ENCODE assay signal across 9 mouse cellular contexts in the genomic region with DNA sequence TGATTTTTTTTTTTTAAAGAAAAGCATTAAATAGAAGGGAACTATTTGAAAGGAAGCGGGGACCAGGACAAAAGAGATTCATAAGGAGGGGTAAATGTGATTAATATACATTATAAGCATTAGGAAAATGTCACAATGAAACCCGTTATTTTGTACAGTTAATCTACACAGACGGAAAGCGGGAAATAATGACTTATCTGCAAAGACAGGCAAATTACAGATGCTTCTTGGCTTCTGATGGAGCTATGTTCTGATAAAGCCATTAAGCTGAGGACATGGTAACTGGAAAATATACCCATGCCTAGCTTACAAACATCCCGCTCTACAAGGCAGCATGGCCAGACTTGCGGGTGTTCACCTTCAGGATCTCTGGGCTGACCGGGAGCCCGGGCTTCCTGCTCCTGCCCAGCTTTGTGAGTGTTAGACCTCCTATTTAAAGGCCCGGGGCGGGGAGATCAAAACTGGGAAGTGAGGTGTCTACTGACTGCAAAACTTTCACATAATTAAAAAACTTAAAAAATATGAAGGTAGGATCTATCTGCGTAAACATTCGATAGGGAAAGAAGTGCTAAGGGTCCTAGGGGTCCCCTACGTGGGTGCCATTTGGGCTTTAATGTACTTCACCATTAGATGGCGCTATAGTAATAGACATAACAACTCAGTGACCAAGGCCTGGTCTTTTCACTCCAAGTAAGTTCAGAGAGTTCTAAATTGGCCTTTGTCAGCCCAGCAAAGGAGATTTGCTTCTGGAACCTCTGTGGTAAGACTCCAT. TPM values are rescaled to one million over a fixed set of nuclear protein-coding genes. Genes with fewer than 3 reads are reported as not detected.
DNase-seq lines count a peak whose midpoint lies in the region; ATAC-seq and TF ChIP-seq lines count a peak whose summit lies in the region.
"Had no signal": no experiment of that assay in that cellular context is flagged by ENCODE, and none has a peak within 500 bp of the region (broad histone marks: within the 10 kb centered on the region; RNA-seq: fewer than 3 reads in every experiment).

No protein-coding gene starts in this region.

- WGBS in lung, postnatal 0 days: 42% methylated on average over 14 of the region's 14 CpGs
- 44% methylated on average over 14 of the region's 14 CpGs for WGBS in stomach, embryonic 15.5 days

- TF ChIP-seq EP300 in lung, postnatal 0 days (IDR thresholded peaks at IDR 0.05): no peak

- DNase-seq in left cerebral cortex, adult 2 months (ENCODE audit: extremely low spot score in 1 of 2, low spot score in 2 of 2): no peak
- no peak for DNase-seq in left cerebral cortex, postnatal 36 days (ENCODE audit: low spot score in 2 of 2)
- peak; percentile 26 for DNase-seq in cerebellum, adult 11 months
- DNase-seq in forelimb bud, embryonic 11.5 days (ENCODE audit: low read depth, low spot score): peak; percentile 76
- DNase-seq in kidney, adult 9 months: peak; percentile 77
- DNase-seq in lung, postnatal 0 days (ENCODE audit: low spot score): peak; percentile 89
- DNase-seq in adrenal gland, adult 8-10 months: no peak

- H3K9me3 ChIP-seq in lung, postnatal 0 days (ENCODE audit: low read length): no peaks in the 10 kb centered on the region
- no peaks in the 10 kb centered on the region for H3K9me3 ChIP-seq in stomach, embryonic 15.5 days

- ATAC-seq in lung, postnatal 0 days: peak; percentile 65
- ATAC-seq in stomach, embryonic 15.5 days (ENCODE audit: insufficient read depth, low FRiP score, low read depth): peak; percentile 56; the same call in 1 of the 2 replicates

- no peaks in the 10 kb centered on the region for H3K27me3 ChIP-seq in lung, postnatal 0 days (replicated peaks; ENCODE audit: insufficient read depth, low read length)
- H3K27me3 ChIP-seq in stomach, embryonic 15.5 days (replicated peaks): no peaks in the 10 kb centered on the region

- no peak overlapping the region for H3K4me3 ChIP-seq in left cerebral cortex, adult 2 months
- no peak overlapping the region for H3K4me3 ChIP-seq in lung, postnatal 0 days (ENCODE audit: low read depth, low read length)
- no peak overlapping the region for H3K4me3 ChIP-seq in stomach, embryonic 15.5 days (replicated peaks)

- no peak overlapping the region for H3K9ac ChIP-seq in lung, postnatal 0 days (replicated peaks; ENCODE audit: low read depth)
- H3K9ac ChIP-seq in stomach, embryonic 15.5 days: no peak overlapping the region

- no peaks in the 10 kb centered on the region for H3K36me3 ChIP-seq in lung, postnatal 0 days (ENCODE audit: insufficient read depth, low read length)
- H3K36me3 ChIP-seq in stomach, embryonic 15.5 days: no peaks in the 10 kb centered on the region

- H3K27ac ChIP-seq in left cerebral cortex, adult 2 months: no peak overlapping the region
- H3K27ac ChIP-seq in lung, postnatal 0 days (ENCODE audit: low read length): no peak overlapping the region
- no peak overlapping the region for H3K27ac ChIP-seq in stomach, embryonic 15.5 days

- intact Hi-C loops in left cerebral cortex, adult 2 months (cut with DNase I): loop anchor here (2.0 kb wide), 2 partner anchors 100 to 282 kb away; no protein-coding TSS in a partner anchor
- intact Hi-C loops in left cerebral cortex, postnatal 36 days (cut with DNase I): loop anchor here (2.0 to 5.0 kb wide), 2 partner anchors 102 to 258 kb away; a partner anchor contains a TSS

- H3K4me2 ChIP-seq in lung, postnatal 0 days (replicated peaks; ENCODE audit: low read depth, low read length): no peak overlapping the region
- H3K4me2 ChIP-seq in stomach, embryonic 15.5 days: no peak overlapping the region

- peak; percentile 74 for TF ChIP-seq CTCF in left cerebral cortex, adult 2 months (IDR thresholded peaks at IDR 0.05)
- TF ChIP-seq CTCF in lung, postnatal 0 days (IDR thresholded peaks at IDR 0.05): peak; percentile 77

- H3K4me1 ChIP-seq in lung, postnatal 0 days (ENCODE audit: insufficient read depth, low read depth, low read length): no peaks in the 10 kb centered on the region
- H3K4me1 ChIP-seq in stomach, embryonic 15.5 days: no peaks in the 10 kb centered on the region

RNA-seq across cellular contexts. Expression of a gene that starts 55.5 kb away (rescaled TPM):
- 10 to 100 TPM; 36.1 to 37.3 TPM for total RNA-seq in left cerebral cortex, adult 2 months (2021)
- 10 to 100 TPM; 26.2 to 45.3 TPM for total RNA-seq in left cerebral cortex, postnatal 36 days (2021)
- 9.4 and 12.7 TPM in 2 replicates for polyA plus RNA-seq in lung, postnatal 0 days (2015; fragmentation: Nextera tagmentation; extraction: Ambion mirVana)
- polyA plus RNA-seq in stomach, embryonic 15.5 days (2015; fragmentation: Nextera tagmentation; extraction: Ambion mirVana): 23.7 and 24.2 TPM in 2 replicates
- total RNA-seq in adrenal gland, adult 8-10 months (2022): 10 to 100 TPM; 34.5 to 49.3 (median 40.6) TPM

RNA-seq across cellular contexts. Expression of a gene that starts 55.8 kb away (rescaled TPM):
- under 1 TPM in 1 of 2 experiments, not detected in 1; 0.26 TPM for total RNA-seq in left cerebral cortex, adult 2 months (2021)
- not detected for total RNA-seq in left cerebral cortex, postnatal 36 days (2021)
- polyA plus RNA-seq in lung, postnatal 0 days (2015; fragmentation: Nextera tagmentation; extraction: Ambion mirVana): not detected in 2 replicates
- polyA plus RNA-seq in stomach, embryonic 15.5 days (2015; fragmentation: Nextera tagmentation; extraction: Ambion mirVana): 0.18 TPM in 1 of 2 replicates, not detected in the other
- not detected for total RNA-seq in adrenal gland, adult 8-10 months (2022)
- total RNA-seq: adrenal gland, postnatal 36 days had no signal

Comparison
In these comparisons a context has a peak if more than half of its experiments do, and no peak if none do; other contexts are left out.
1. DNase-seq: peak in cerebellum, adult 11 months (single experiment), forelimb bud, embryonic 11.5 days (single experiment), kidney, adult 9 months (single experiment) and lung, postnatal 0 days (single experiment); none in left cerebral cortex, adult 2 months (0 of 2), left cerebral cortex, postnatal 36 days (0 of 2) and adrenal gland, adult 8-10 months (single experiment).